Comparison of ENCODE assay signal across 17 mouse cellular contexts in the genomic region with DNA sequence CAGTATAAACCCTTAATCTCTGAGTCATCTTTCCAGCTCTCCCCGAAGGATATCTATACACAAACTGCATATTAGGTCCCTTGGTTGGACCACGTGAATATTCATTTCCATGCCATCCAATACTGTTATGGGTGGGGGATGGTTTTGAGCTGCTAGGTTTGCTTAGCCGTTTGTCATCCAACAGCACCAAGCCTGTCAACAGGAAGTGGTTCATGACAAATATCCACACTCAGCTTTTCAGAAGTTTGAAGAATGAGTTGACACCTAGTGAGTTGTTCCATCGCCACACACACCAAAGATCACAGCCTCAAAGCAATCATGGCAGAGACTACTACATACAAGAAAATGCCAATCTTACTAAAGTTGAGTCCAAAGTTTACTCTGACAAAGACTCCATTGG.
"Had no signal": no experiment of that assay in that cellular context is flagged by ENCODE, and none has a peak within 500 bp of the region (broad histone marks: within the 10 kb centered on the region; RNA-seq: fewer than 3 reads in every experiment).

No protein-coding gene starts in this region.

- DNase-seq: lung, adult 18-20 months; lung, embryonic 14.5 days; lung, postnatal 14 days; lung, postnatal 36 days; right cerebral cortex, postnatal 14 days; thymus, adult 2 months; thymus, postnatal 14 days; thymus, postnatal 36 days had no signal

- H3K4me2 ChIP-seq: lung, embryonic 14.5 days; midbrain, embryonic 11.5 days; midbrain, embryonic 13.5 days; midbrain, embryonic 15.5 days; neural tube, embryonic 13.5 days; neural tube, embryonic 15.5 days; stomach, embryonic 15.5 days had no signal

- H3K9me3 ChIP-seq: midbrain, embryonic 13.5 days; midbrain, embryonic 15.5 days; neural tube, embryonic 13.5 days; neural tube, embryonic 15.5 days; stomach, embryonic 15.5 days had no signal

- H3K4me3 ChIP-seq: megakaryocyte, embryonic 14.5 days; midbrain, embryonic 13.5 days; midbrain, embryonic 15.5 days; neural tube, embryonic 13.5 days; neural tube, embryonic 15.5 days; stomach, embryonic 15.5 days had no signal

- H3K36me3 ChIP-seq: midbrain, embryonic 13.5 days; midbrain, embryonic 15.5 days; neural tube, embryonic 13.5 days; neural tube, embryonic 15.5 days; stomach, embryonic 15.5 days had no signal

- ATAC-seq: midbrain, embryonic 13.5 days; midbrain, embryonic 15.5 days had no signal

- H3K9ac ChIP-seq: lung, embryonic 14.5 days; midbrain, embryonic 13.5 days; midbrain, embryonic 15.5 days; neural tube, embryonic 13.5 days; neural tube, embryonic 15.5 days; stomach, embryonic 15.5 days had no signal

- H3K27ac ChIP-seq: macrophage; midbrain, embryonic 13.5 days; midbrain, embryonic 15.5 days; neural tube, embryonic 13.5 days; neural tube, embryonic 15.5 days; stomach, embryonic 15.5 days; stomach, postnatal 0 days had no signal

- H3K27me3 ChIP-seq: megakaryocyte, embryonic 14.5 days; midbrain, embryonic 13.5 days; midbrain, embryonic 15.5 days; neural tube, embryonic 13.5 days; neural tube, embryonic 15.5 days; stomach, embryonic 15.5 days had no signal

- H3K4me1 ChIP-seq: megakaryocyte, embryonic 14.5 days; midbrain, embryonic 13.5 days; midbrain, embryonic 15.5 days; neural tube, embryonic 13.5 days; neural tube, embryonic 15.5 days; stomach, embryonic 15.5 days had no signal
